Mouse (Mus musculus) MEL (cell line): ENCODE results near the gene Bach2. TPM values are rescaled to one million over a fixed set of nuclear protein-coding genes. Genes with fewer than 3 reads are reported as not detected.
A peak's percentile ranks its signal among the peaks of the same experiment; 100 is the strongest.

Experiments
- DNase-seq: peaks from one replicate; pipeline ENCODE4 v3.0.0; 2011; ENCODE audit warnings: low read depth, low spot score
- H3K27ac ChIP-seq: 2 replicates; pipeline ENCODE4 v1.5.1; 2012; ENCODE audit warnings: low read depth, mild to moderate bottlenecking, control low read depth, low read length, moderate library complexity; ENCODE audit not compliant: control insufficient read depth
- H3K27me3 ChIP-seq, 2 experiments: fragments of 150-350 bp in 1 of 2; sonication (generic) in 1 of 2; 2 replicates each; pipeline ENCODE4 v1.6.1; 2012; ENCODE audit warnings: low read length in 2 of 2, mild to moderate bottlenecking in 2 of 2, improper control_type of control experiment in 1 of 2, moderate library complexity in 1 of 2; ENCODE audit not compliant: insufficient read depth in 2 of 2, control insufficient read depth in 1 of 2
- H3K36me3 ChIP-seq, 2 experiments: 2 replicates each; pipeline ENCODE4 v1.6.1; 2012 to 2014; ENCODE audit warnings: low read length in 2 of 2, improper control_type of control experiment in 1 of 2, inconsistent platforms in 1 of 2, mild to moderate bottlenecking in 1 of 2; ENCODE audit not compliant: insufficient read depth in 2 of 2, control insufficient read depth in 1 of 2
- H3K4me1 ChIP-seq, 2 experiments: fragments of 150-350 bp in 1 of 2; sonication (generic) in 1 of 2; 2 replicates each; pipeline ENCODE4 v1.6.1; 2012; ENCODE audit warnings: low read length in 2 of 2, improper control_type of control experiment in 1 of 2, mild to moderate bottlenecking in 1 of 2; ENCODE audit not compliant: insufficient read depth in 2 of 2, control insufficient read depth in 1 of 2
- H3K4me3 ChIP-seq, 2 experiments: fragments of 150-350 bp in 1 of 2; sonication (generic) in 1 of 2; 2 replicates each; pipeline ENCODE4 v1.5.1; 2012; ENCODE audit warnings: low read depth in 2 of 2, low read length in 2 of 2, mild to moderate bottlenecking in 2 of 2, moderate library complexity in 2 of 2, control low read depth in 1 of 2, improper control_type of control experiment in 1 of 2; ENCODE audit not compliant: control insufficient read depth in 1 of 2, insufficient read depth in 1 of 2
- H3K79me2 ChIP-seq: 2 replicates; pipeline ENCODE4 v1.6.1; 2012; ENCODE audit warnings: mild to moderate bottlenecking, low read length, moderate library complexity; ENCODE audit not compliant: control insufficient read depth, poor library complexity, insufficient read depth
- H3K9ac ChIP-seq: 2 replicates; pipeline ENCODE4 v1.6.1; 2012; ENCODE audit warnings: low read depth, mild to moderate bottlenecking, control low read depth, low read length, moderate library complexity; ENCODE audit not compliant: control insufficient read depth, poor library complexity, severe bottlenecking
- H3K9me3 ChIP-seq: fragments of 150-350 bp; sonication (generic); replicated peaks from 2 replicates; pipeline ENCODE4 v1.6.1; 2012; ENCODE audit warnings: mild to moderate bottlenecking, low read length, improper control_type of control experiment, moderate library complexity; ENCODE audit not compliant: insufficient read depth
- BHLHE40 ChIP-seq: IDR thresholded peaks from 2 replicates; pipeline ENCODE4 v1.6.1; 2012; ENCODE audit warnings: low read depth, mild to moderate bottlenecking, inconsistent platforms, low read length, improper control_type of control experiment, borderline replicate concordance
- CHD1 ChIP-seq: IDR thresholded peaks from 2 replicates; pipeline ENCODE4 v1.6.1; 2012; ENCODE audit warnings: low read depth, mild to moderate bottlenecking, inconsistent platforms, low read length, improper control_type of control experiment
- CHD2 ChIP-seq: IDR thresholded peaks from 2 replicates; pipeline ENCODE4 v1.6.1; 2011; ENCODE audit warnings: low read length, improper control_type of control experiment
- CTCF ChIP-seq, 3 experiments: IDR thresholded peaks in 2 of 3; conservative IDR thresholded peaks in 1 of 3; 2 replicates each; pipeline ENCODE4 v1.5.1; 2011 to 2012; ENCODE audit warnings: low read length in 3 of 3, low read depth in 2 of 3, mild to moderate bottlenecking in 2 of 3, improper control_type of control experiment in 1 of 3, inconsistent platforms in 1 of 3, mixed read lengths in 1 of 3, moderate library complexity in 1 of 3; ENCODE audit not compliant: control insufficient read depth in 1 of 3, insufficient read depth in 1 of 3, poor library complexity in 1 of 3, severe bottlenecking in 1 of 3
- EP300 ChIP-seq, 2 experiments: IDR thresholded peaks; 2 replicates each; pipeline ENCODE4 v1.6.1; 2011; ENCODE audit warnings: improper control_type of control experiment in 2 of 2, low read length in 2 of 2, low read depth in 1 of 2, mild to moderate bottlenecking in 1 of 2
- JUND ChIP-seq: IDR thresholded peaks from 2 replicates; pipeline ENCODE4 v1.6.1; 2011; ENCODE audit warnings: low read depth, mild to moderate bottlenecking, improper control_type of control experiment, low read length
- MAZ ChIP-seq: IDR thresholded peaks from 2 replicates; pipeline ENCODE4 v1.6.1; 2012; ENCODE audit warnings: low read depth, mild to moderate bottlenecking, inconsistent platforms, low read length, improper control_type of control experiment
- MEF2A ChIP-seq: IDR thresholded peaks from 2 replicates; pipeline ENCODE4 v1.6.1; 2014; ENCODE audit warnings: low read depth, mild to moderate bottlenecking, inconsistent platforms, low read length, improper control_type of control experiment; ENCODE audit not compliant: poor library complexity, insufficient replicate concordance, severe bottlenecking; ENCODE audit errors: extremely low read depth
- MYB ChIP-seq: IDR thresholded peaks from 2 replicates; pipeline ENCODE4 v1.6.1; 2011; ENCODE audit warnings: mild to moderate bottlenecking, low read depth, low read length, improper control_type of control experiment
- NELFE ChIP-seq: IDR thresholded peaks from 2 replicates; pipeline ENCODE4 v1.6.1; 2011; ENCODE audit warnings: low read depth, low read length, improper control_type of control experiment
- POLR2A ChIP-seq, 2 experiments: IDR thresholded peaks; 2 replicates each; pipeline ENCODE4 v1.6.1; 2011 to 2012; ENCODE audit warnings: low read length in 2 of 2, mild to moderate bottlenecking in 2 of 2, control low read depth in 1 of 2, improper control_type of control experiment in 1 of 2, low read depth in 1 of 2, moderate library complexity in 1 of 2; ENCODE audit not compliant: control insufficient read depth in 1 of 2, insufficient read depth in 1 of 2, poor library complexity in 1 of 2
- POLR2AphosphoS5 ChIP-seq: IDR thresholded peaks from 2 replicates; pipeline ENCODE4 v1.6.1; 2012; ENCODE audit warnings: low read depth, borderline replicate concordance, mild to moderate bottlenecking, inconsistent platforms, low read length, moderate library complexity, mixed read lengths
- RCOR1 ChIP-seq: IDR thresholded peaks from 2 replicates; pipeline ENCODE4 v1.6.1; 2012; ENCODE audit warnings: low read depth, mild to moderate bottlenecking, inconsistent platforms, low read length, improper control_type of control experiment
- SIN3A ChIP-seq: IDR thresholded peaks from 2 replicates; pipeline ENCODE4 v1.6.1; 2012; ENCODE audit warnings: low read length, improper control_type of control experiment, inconsistent platforms
- TBP ChIP-seq: IDR thresholded peaks from 2 replicates; pipeline ENCODE4 v1.8.0; 2011; ENCODE audit warnings: low read depth, low read length, improper control_type of control experiment
- TCF12 ChIP-seq: IDR thresholded peaks from 2 replicates; pipeline ENCODE4 v1.6.1; 2014; ENCODE audit warnings: low read depth, mild to moderate bottlenecking, inconsistent platforms, low read length, improper control_type of control experiment, moderate library complexity
- USF2 ChIP-seq, 2 experiments: IDR thresholded peaks; 2 replicates each; pipeline ENCODE4 v1.6.1; 2011 to 2012; ENCODE audit warnings: improper control_type of control experiment in 2 of 2, low read length in 2 of 2, borderline replicate concordance in 1 of 2, inconsistent platforms in 1 of 2, low read depth in 1 of 2, mild to moderate bottlenecking in 1 of 2; ENCODE audit not compliant: insufficient read depth in 1 of 2
- ZMIZ1 ChIP-seq: IDR thresholded peaks from 2 replicates; pipeline ENCODE4 v1.6.1; 2012; ENCODE audit warnings: low read depth, mild to moderate bottlenecking, inconsistent platforms, low read length, improper control_type of control experiment, moderate library complexity
- ZNF384 ChIP-seq: IDR thresholded peaks from 2 replicates; pipeline ENCODE4 v1.6.1; 2012; ENCODE audit warnings: low read depth, mild to moderate bottlenecking, inconsistent platforms, low read length, improper control_type of control experiment
- polyA plus RNA-seq, 2 experiments: library from polyadenylated mRNA; stranded (reverse) in 1 of 2; unstranded in 1 of 2; fragments of >175 nt in 1 of 2; fragments of >200 nt in 1 of 2; gene quantifications; 2 replicates each; pipeline versions ENCODE4 v1.2.1 to v1.2.4; 2012; ENCODE audit warnings: low replicate concordance in 2 of 2, low read depth in 1 of 2; ENCODE audit not compliant: insufficient read length in 2 of 2, insufficient read depth in 1 of 2, missing spikeins in 1 of 2
- total RNA-seq: library from RNA; depleted of rRNA; stranded (reverse); fragments of 300-350 nt; gene quantifications from 2 replicates; pipeline ENCODE4 v1.2.3, GENCODE M21; 2012

Bach2 gene
- total and polyA plus RNA-seq, 3 experiments = 0.04 TPM; not detected in 2

DNA sequence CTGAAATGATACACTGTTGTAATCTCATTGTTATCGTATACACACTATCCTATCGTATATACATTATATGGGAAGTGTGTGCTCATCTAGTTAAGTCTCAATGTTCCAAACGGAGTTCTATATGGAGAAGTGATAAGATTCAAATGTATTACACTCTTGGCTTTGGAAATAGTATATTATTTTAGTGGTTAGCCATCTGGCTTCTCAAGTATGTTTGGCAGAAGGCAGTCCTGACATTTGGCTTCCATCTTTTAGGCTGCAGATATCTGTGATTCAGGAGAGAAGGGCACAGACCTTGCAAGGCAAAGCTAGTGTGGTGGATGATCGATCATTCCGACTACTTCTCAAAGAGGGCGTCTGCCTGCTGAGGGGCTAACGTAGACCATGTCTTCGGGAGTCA lies 47.8 kb downstream of the Bach2 start (continued):
- TF ChIP-seq CHD1 = no peak
- TF ChIP-seq, all 39 proteins: peak for 0

DNA sequence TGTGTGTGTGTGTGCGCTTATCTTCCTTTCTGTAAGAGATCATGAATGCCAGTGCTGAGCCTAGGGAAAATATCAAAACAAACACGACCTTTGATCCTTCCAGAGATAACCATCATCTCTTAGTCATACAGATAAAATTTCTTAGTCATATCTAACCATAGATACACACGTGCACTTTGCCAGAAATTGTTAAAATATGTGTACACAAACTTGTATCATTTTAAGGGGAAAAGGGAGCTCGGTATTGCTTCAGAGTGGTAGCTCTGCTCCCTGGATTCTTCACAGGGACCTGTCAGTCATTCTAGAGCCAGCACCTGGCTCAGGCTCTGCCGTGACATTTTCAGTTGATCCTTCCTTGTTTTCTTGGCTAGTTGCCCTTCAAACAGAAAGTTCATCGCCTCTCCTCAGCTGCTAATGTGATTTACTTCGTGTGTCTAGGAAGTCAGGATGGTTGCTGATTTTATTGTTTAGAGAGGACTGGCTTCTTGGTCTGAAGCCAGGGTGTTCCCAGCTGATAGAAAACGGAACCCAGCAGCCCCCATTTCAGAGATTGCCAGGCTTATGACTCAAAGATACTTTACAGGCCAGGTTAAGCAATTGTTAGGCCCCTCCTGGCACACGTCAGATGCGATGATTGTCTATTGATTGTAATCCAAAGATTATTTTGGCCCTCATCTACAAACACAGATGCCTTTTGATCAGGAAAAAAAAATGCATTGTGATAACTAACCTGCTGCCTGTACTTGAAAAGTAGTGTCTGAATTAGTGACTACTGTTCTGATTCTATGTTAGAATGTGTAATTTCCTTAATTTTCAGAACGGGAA lies 49.6 kb downstream of the Bach2 start:
- TF ChIP-seq MAZ (no peak), MYB (no peak), MEF2A (no peak), ZMIZ1 (no peak), NELFE (no peak), CTCF (IDR thresholded peaks at IDR 0.05 in 2 of 3, conservative IDR thresholded peaks at IDR 0.05 in 1 of 3; ENCODE audit: control insufficient read depth in 1 of 3, insufficient read depth in 1 of 3, low read depth in 2 of 3, low read length in 3 of 3, poor library complexity in 1 of 3, severe bottlenecking in 1 of 3) (no peak), SIN3A (no peak), TCF12 (no peak), ZNF384 (no peak), TBP (no peak), POLR2AphosphoS5 (no peak), USF2 (IDR thresholded peaks at IDR 0.05; ENCODE audit: borderline replicate concordance in 1 of 2, insufficient read depth in 1 of 2, low read depth in 1 of 2, low read length in 2 of 2) (no peak), RCOR1 (no peak), JUND (no peak), EP300 (IDR thresholded peaks at IDR 0.05; ENCODE audit: low read depth in 1 of 2, low read length in 2 of 2) (no peak), BHLHE40 (no peak), POLR2A (IDR thresholded peaks at IDR 0.05; ENCODE audit: control insufficient read depth in 1 of 2, insufficient read depth in 1 of 2, low read depth in 1 of 2, low read length in 2 of 2, poor library complexity in 1 of 2) (no peak), CHD2 (no peak)
- TF ChIP-seq, all 39 proteins: peak for 0
- no peaks in the 10 kb centered on the region for H3K79me2 ChIP-seq
- peak; percentile 20 for DNase-seq
- H3K27me3 ChIP-seq = peaks cover 2 to 3% of the 10 kb centered on the region in 2 experiments; a peak in 3 of 4 replicates
- H3K36me3 ChIP-seq = no peaks in the 10 kb centered on the region; a peak in 1 of 4 replicates
- H3K27ac ChIP-seq = no peak overlapping the region
- H3K9ac ChIP-seq = no peak overlapping the region
- no peaks in the 10 kb centered on the region; a peak in 1 of 4 replicates for H3K4me1 ChIP-seq
- no peaks in the 10 kb centered on the region for H3K9me3 ChIP-seq
- H3K4me3 ChIP-seq = no peak overlapping the region
